In genomic region chr17:65927077-65927476, GRCm38 (mm10) we compare ENCODE assay signal across 21 mouse cellular contexts. TPM values are rescaled to one million over a fixed set of nuclear protein-coding genes. Genes with fewer than 3 reads are reported as not detected.
DNase-seq lines count a peak whose midpoint lies in the region; TF ChIP-seq lines count a peak whose summit lies in the region.
"Had no signal": no experiment of that assay in that cellular context is flagged by ENCODE, and none has a peak within 500 bp of the region (broad histone marks: within the 10 kb centered on the region; RNA-seq: fewer than 3 reads in every experiment).

No protein-coding gene starts in this region.

- H3K4me3 ChIP-seq in gastrocnemius, adult 2 months, result no peak overlapping the region
- H3K4me3 ChIP-seq: embryonic facial prominence, embryonic 15.5 days; heart, embryonic 13.5 days; neural tube, embryonic 12.5 days had no signal

- no peak overlapping the region for H3K27ac ChIP-seq in gastrocnemius, adult 2 months
- H3K27ac ChIP-seq: embryonic facial prominence, embryonic 15.5 days; heart, embryonic 13.5 days; macrophage; neural tube, embryonic 12.5 days; stomach, postnatal 0 days had no signal

- intact Hi-C loops in gastrocnemius, adult 2 months (cut with DNase I), result no loop called here

- DNase-seq in cerebellum, postnatal 10 days, result peak; percentile 54 to 67
- DNase-seq in cerebellum, adult 8-10 months, result no peak
- DNase-seq in left cerebral cortex, adult 18-20 months (ENCODE audit: low spot score in 2 of 2), result peak; percentile 32 to 53
- no peak for DNase-seq in left cerebral cortex, adult 8-10 months (ENCODE audit: low spot score in 2 of 2)
- peak; percentile 29 for DNase-seq in brain, adult 2 months (ENCODE audit: low read depth, low spot score)
- peak; percentile 36 to 38 for DNase-seq in layer of hippocampus, postnatal 36 days
- DNase-seq in lung, postnatal 10 days, result no peak
- no peak for DNase-seq in gastrocnemius, adult 2 months
- DNase-seq: adrenal gland, adult 8-10 months; cerebellum, adult 11 months; gastrocnemius, postnatal 10 days; heart, adult 11 months; heart, postnatal 36 days; kidney, adult 11 months; lung, adult 2 months; thymus, postnatal 14 days had no signal

- TF ChIP-seq CTCF in gastrocnemius, adult 2 months (IDR thresholded peaks at IDR 0.05), result no peak

RNA-seq across cellular contexts. Expression of gene Twsg1, which starts 23.9 kb away (rescaled TPM):
- 10 to 100 TPM; 21.1 to 27.3 TPM for total RNA-seq in left cerebral cortex, adult 18-20 months (2021)
- total RNA-seq in left cerebral cortex, adult 8-10 months (2022), result 10 to 100 TPM; 26.0 to 33.7 (median 27.8) TPM
- 10 to 100 TPM; 27.8 to 28.5 TPM for total RNA-seq in layer of hippocampus, postnatal 36 days (2021)
- total RNA-seq in gastrocnemius, adult 2 months (2021), result 10 to 100 TPM; 25.2 to 31.6 TPM

RNA-seq across cellular contexts. Expression of gene Ralbp1, which starts 41.5 kb away (rescaled TPM):
- total RNA-seq in left cerebral cortex, adult 18-20 months (2021), result 10 to 100 TPM; 66.9 to 74.0 TPM
- total RNA-seq in left cerebral cortex, adult 8-10 months (2022), result 10 to 100 TPM; 64.6 to 75.2 (median 69.3) TPM
- 10 to 100 TPM; 55.1 to 59.2 TPM for total RNA-seq in layer of hippocampus, postnatal 36 days (2021)
- 10 to 100 TPM; 21.6 to 23.8 TPM for total RNA-seq in gastrocnemius, adult 2 months (2021)

Comparison
In these comparisons a context has a peak if more than half of its experiments do, and no peak if none do; other contexts are left out.
1. DNase-seq: peak in cerebellum, postnatal 10 days (2 of 2), left cerebral cortex, adult 18-20 months (2 of 2), brain, adult 2 months (single experiment) and layer of hippocampus, postnatal 36 days (2 of 2); none in cerebellum, adult 8-10 months (single experiment), left cerebral cortex, adult 8-10 months (0 of 2), lung, postnatal 10 days (single experiment) and gastrocnemius, adult 2 months (single experiment).